In genomic region chr14:9642068-9642467, GRCm38 (mm10) we compare ENCODE assay signal across 22 mouse cellular contexts.
DNase-seq lines count a peak whose midpoint lies in the region; ATAC-seq lines count a peak whose summit lies in the region.
"Had no signal": no experiment of that assay in that cellular context is flagged by ENCODE, and none has a peak within 500 bp of the region (broad histone marks: within the 10 kb centered on the region; RNA-seq: fewer than 3 reads in every experiment).

No protein-coding gene starts in this region.

- WGBS in forebrain, embryonic 11.5 days = 35% methylated on average over 3 of the region's 3 CpGs
- 72% methylated on average over 3 of the region's 3 CpGs for WGBS in forebrain, embryonic 10.5 days
- 6% methylated on average over 3 of the region's 3 CpGs for WGBS in forebrain, embryonic 16.5 days
- 6% methylated on average over 3 of the region's 3 CpGs for WGBS in midbrain, embryonic 14.5 days

- H3K27me3 ChIP-seq in forebrain, embryonic 11.5 days (ENCODE audit: control insufficient read depth, insufficient read depth, low read length) = peaks cover 5% of the 10 kb centered on the region; the same call in 1 of the 2 replicates
- H3K27me3 ChIP-seq in forebrain, embryonic 10.5 days (ENCODE audit: poor library complexity, severe bottlenecking) = peaks cover 74% of the 10 kb centered on the region
- no peaks in the 10 kb centered on the region for H3K27me3 ChIP-seq in forebrain, embryonic 16.5 days (replicated peaks; ENCODE audit: control insufficient read depth, insufficient read depth, low read length)
- no peaks in the 10 kb centered on the region for H3K27me3 ChIP-seq in midbrain, embryonic 14.5 days (ENCODE audit: control insufficient read depth, insufficient read depth, low read length)
- H3K27me3 ChIP-seq: heart, embryonic 15.5 days; intestine, embryonic 15.5 days; kidney, embryonic 15.5 days; lung, embryonic 15.5 days; neural tube, embryonic 12.5 days had no signal

- H3K4me1 ChIP-seq in forebrain, embryonic 11.5 days (replicated peaks; ENCODE audit: control insufficient read depth, insufficient read depth, low read length) = peaks cover 12% of the 10 kb centered on the region; the same call in 1 of the 2 replicates
- peaks cover 36% of the 10 kb centered on the region for H3K4me1 ChIP-seq in forebrain, embryonic 10.5 days
- H3K4me1 ChIP-seq in forebrain, embryonic 16.5 days (replicated peaks; ENCODE audit: control insufficient read depth, insufficient read depth, low read length) = peaks cover 28% of the 10 kb centered on the region
- H3K4me1 ChIP-seq in midbrain, embryonic 14.5 days (ENCODE audit: control insufficient read depth, insufficient read depth, low read length) = peaks cover 26% of the 10 kb centered on the region; the same call in 1 of the 2 replicates
- H3K4me1 ChIP-seq: heart, embryonic 15.5 days; intestine, embryonic 15.5 days; kidney, embryonic 15.5 days; lung, embryonic 15.5 days had no signal

- no peak overlapping the region for H3K4me2 ChIP-seq in forebrain, embryonic 11.5 days (ENCODE audit: low read depth, low read length, severe bottlenecking)
- no peak overlapping the region; the same call in 1 of the 2 replicates for H3K4me2 ChIP-seq in forebrain, embryonic 16.5 days (ENCODE audit: low read length)
- H3K4me2 ChIP-seq in midbrain, embryonic 14.5 days (ENCODE audit: low read length) = no peak overlapping the region
- H3K4me2 ChIP-seq: heart, embryonic 15.5 days; intestine, embryonic 15.5 days; kidney, embryonic 15.5 days; lung, embryonic 15.5 days; neural tube, embryonic 12.5 days had no signal

- no peak overlapping the region for H3K9ac ChIP-seq in forebrain, embryonic 11.5 days (ENCODE audit: low read length)
- no peak overlapping the region for H3K9ac ChIP-seq in forebrain, embryonic 16.5 days (replicated peaks; ENCODE audit: low read depth, low read length)
- H3K9ac ChIP-seq in midbrain, embryonic 14.5 days (replicated peaks; ENCODE audit: low read length) = no peak overlapping the region
- H3K9ac ChIP-seq: heart, embryonic 15.5 days; intestine, embryonic 15.5 days; kidney, embryonic 15.5 days; liver, embryonic 14.5 days; lung, embryonic 15.5 days; neural tube, embryonic 12.5 days had no signal

- no peak overlapping the region for H3K27ac ChIP-seq in forebrain, embryonic 11.5 days (ENCODE audit: low read depth, low read length)
- no peak overlapping the region for H3K27ac ChIP-seq in forebrain, embryonic 10.5 days
- H3K27ac ChIP-seq in forebrain, embryonic 16.5 days (ENCODE audit: low read length) = no peak overlapping the region
- H3K27ac ChIP-seq in midbrain, embryonic 14.5 days (replicated peaks; ENCODE audit: low read depth, low read length) = 0 out of 2 replicates have a peak overlapping the region, but pooled peaks have one; percentile 26
- H3K27ac ChIP-seq: heart, embryonic 15.5 days; intestine, embryonic 15.5 days; kidney, embryonic 15.5 days; liver, embryonic 14.5 days; lung, embryonic 15.5 days; neural tube, embryonic 12.5 days had no signal

- H3K36me3 ChIP-seq in forebrain, embryonic 11.5 days (ENCODE audit: control insufficient read depth, insufficient read depth, low read length) = no peaks in the 10 kb centered on the region
- H3K36me3 ChIP-seq in forebrain, embryonic 10.5 days (replicated peaks) = no peaks in the 10 kb centered on the region
- H3K36me3 ChIP-seq in forebrain, embryonic 16.5 days (ENCODE audit: control insufficient read depth, insufficient read depth) = no peaks in the 10 kb centered on the region
- H3K36me3 ChIP-seq in midbrain, embryonic 14.5 days (ENCODE audit: control insufficient read depth, insufficient read depth, low read length) = no peaks in the 10 kb centered on the region
- H3K36me3 ChIP-seq: G1E; heart, embryonic 15.5 days; intestine, embryonic 15.5 days; kidney, embryonic 15.5 days; lung, embryonic 15.5 days; neural tube, embryonic 12.5 days had no signal

- 0 out of 2 replicates have a peak, but pooled peaks have one; percentile 3 for ATAC-seq in forebrain, embryonic 11.5 days (replicated peaks; ENCODE audit: low FRiP score)
- peak; percentile 26 for ATAC-seq in forebrain, embryonic 16.5 days
- ATAC-seq in midbrain, embryonic 14.5 days (ENCODE audit: low FRiP score, low TSS enrichment) = peak; percentile 28; the same call in 1 of the 2 replicates
- no peak for ATAC-seq in frontal cortex, adult (ENCODE audit: low TSS enrichment)
- ATAC-seq: intestine, embryonic 15.5 days had no signal

- no peak overlapping the region for H3K4me3 ChIP-seq in forebrain, embryonic 11.5 days (ENCODE audit: low read depth, low read length)
- no peak overlapping the region for H3K4me3 ChIP-seq in forebrain, embryonic 10.5 days
- H3K4me3 ChIP-seq in forebrain, embryonic 16.5 days (replicated peaks; ENCODE audit: low read length) = no peak overlapping the region
- H3K4me3 ChIP-seq in midbrain, embryonic 14.5 days (replicated peaks; ENCODE audit: low read depth, low read length) = no peak overlapping the region
- H3K4me3 ChIP-seq: heart, embryonic 15.5 days; intestine, embryonic 15.5 days; kidney, embryonic 15.5 days; lung, embryonic 15.5 days; neural tube, embryonic 12.5 days had no signal

- H3K9me3 ChIP-seq in forebrain, embryonic 11.5 days (ENCODE audit: control insufficient read depth, low read length) = no peaks in the 10 kb centered on the region
- no peaks in the 10 kb centered on the region for H3K9me3 ChIP-seq in forebrain, embryonic 10.5 days
- no peaks in the 10 kb centered on the region for H3K9me3 ChIP-seq in forebrain, embryonic 16.5 days (ENCODE audit: control insufficient read depth, low read length)
- H3K9me3 ChIP-seq in midbrain, embryonic 14.5 days (ENCODE audit: control insufficient read depth, low read length) = no peaks in the 10 kb centered on the region
- H3K9me3 ChIP-seq: G1E; heart, embryonic 15.5 days; intestine, embryonic 15.5 days; kidney, embryonic 15.5 days; lung, embryonic 15.5 days; neural tube, embryonic 12.5 days had no signal

- no peak for DNase-seq in forebrain, embryonic 11.5 days (ENCODE audit: low spot score)
- no peak for DNase-seq in forebrain, embryonic 10.5 days (ENCODE audit: extremely low spot score, low spot score)
- peak; percentile 28 for DNase-seq in ZHBTc4 (ENCODE audit: low read depth, low spot score)
- peak; percentile 60 for DNase-seq in midbrain, embryonic 14.5 days
- no peak for DNase-seq in kidney, adult 9 months
- no peak for DNase-seq in embryo, embryonic 10 days (ENCODE audit: low spot score)
- DNase-seq: adrenal gland, postnatal 25 days; cerebellum, adult 18-20 months; cerebellum, postnatal 36 days; gastrocnemius, postnatal 25 days; heart, postnatal 4 days; lung, postnatal 4 days; thymus, postnatal 25 days had no signal

Comparison
In these comparisons a context has a peak if more than half of its experiments do, and no peak if none do; other contexts are left out.
1. DNase-seq: peak in ZHBTc4 (single experiment) and midbrain, embryonic 14.5 days (single experiment); none in forebrain, embryonic 11.5 days (single experiment), forebrain, embryonic 10.5 days (single experiment), kidney, adult 9 months (single experiment) and embryo, embryonic 10 days (single experiment).